Mouse (Mus musculus) kidney, postnatal 0 days (tissue): Measurements from ENCODE around the gene Gmppb. TPM values are rescaled to one million over a fixed set of nuclear protein-coding genes. Genes with fewer than 3 reads are reported as not detected.

Source experiments
- ATAC-seq: fragments of 200-750 bp; cut with Nextera tagmentation; replicated peaks from 2 replicates; pipeline ENCODE4 v1.8.0; 2017; ENCODE audit warnings: low read depth, moderate number of reproducible peaks, moderate TSS enrichment, moderate library complexity; ENCODE audit not compliant: low FRiP score
- DNase-seq: peaks from one replicate; pipeline ENCODE4 v3.0.0-alpha.2; 2016; ENCODE audit warnings: low spot score
- H3K27ac ChIP-seq: fragments of 300-500 bp; sonication (generic); 2 replicates; pipeline ENCODE4 v1.5.1; 2014; ENCODE audit warnings: mild to moderate bottlenecking
- H3K27me3 ChIP-seq: fragments of 300-500 bp; sonication (generic); 2 replicates; pipeline ENCODE4 v1.6.1; 2014; ENCODE audit warnings: low read length, mixed read lengths; ENCODE audit not compliant: insufficient read depth
- H3K36me3 ChIP-seq: fragments of 300-500 bp; sonication (generic); 2 replicates; pipeline ENCODE4 v1.6.1; 2014; ENCODE audit warnings: low read length, mixed read lengths; ENCODE audit not compliant: insufficient read depth
- H3K4me1 ChIP-seq: fragments of 300-500 bp; sonication (generic); replicated peaks from 2 replicates; pipeline ENCODE4 v1.6.1; 2014; ENCODE audit warnings: antibody characterized with exemption, low read length, mixed read lengths; ENCODE audit not compliant: insufficient read depth
- H3K4me2 ChIP-seq: fragments of 300-500 bp; sonication (generic); 2 replicates; pipeline ENCODE4 v1.6.1; 2014; ENCODE audit warnings: mild to moderate bottlenecking, low read length, moderate library complexity, mixed read lengths
- H3K4me3 ChIP-seq: fragments of 300-500 bp; sonication (generic); replicated peaks from 2 replicates; pipeline ENCODE4 v1.5.1; 2014; ENCODE audit warnings: low read depth, low read length
- H3K9ac ChIP-seq: fragments of 300-500 bp; sonication (generic); 2 replicates; pipeline ENCODE4 v1.6.1; 2014; ENCODE audit warnings: low read depth, low read length
- H3K9me3 ChIP-seq: fragments of 300-500 bp; sonication (generic); replicated peaks from 2 replicates; pipeline ENCODE4 v1.6.1; 2016; ENCODE audit warnings: low read length, inconsistent platforms, mixed read lengths
- CTCF ChIP-seq: IDR thresholded peaks from 2 replicates; pipeline ENCODE4 v1.5.1; 2016; ENCODE audit warnings: antibody characterized with exemption, low read depth, mild to moderate bottlenecking, moderate library complexity
- WGBS: fragments of 180-500 bp; shearing (Covaris S2); extraction: QIAGEN DNeasy Blood & Tissue Kit; methylation state at CpG from one replicate; pipeline ENCODE4 v1.1.7; 2014; 5-methylcytosine and 5-hydroxymethylcytosine counted together
- polyA plus RNA-seq: library from polyadenylated mRNA; unstranded; fragments of >200 nt; fragmentation: Nextera tagmentation; extraction: Ambion mirVana; gene quantifications from 2 replicates; pipeline ENCODE4 v1.2.1, GENCODE M21; 2015

Gmppb gene
- polyA plus RNA-seq, 1 experiment from 2014 or later = 23.2 TPM

- Histone ChIP-seq H3K9me3 (no peaks in the 10 kb centered on the region), H3K4me1 (no peaks in the 10 kb centered on the region), H3K4me2 (no peak overlapping the region), H3K27me3 (no peaks in the 10 kb centered on the region), H3K27ac (no peak overlapping the region), H3K36me3 (peaks cover 14% of the 10 kb centered on the region; the same call in 1 of the 2 replicates), H3K9ac (no peak overlapping the region), H3K4me3 (no peak overlapping the region)
- DNase-seq (no peak), ATAC-seq (no peak)
- TF ChIP-seq CTCF = no peak
- WGBS = 92% methylated on average over 4 of the region's 4 CpGs
Observed at GRCm38 (mm10) chr9:108071801-108072200, 22.8 kb downstream of the Gmppb start.

DNA sequence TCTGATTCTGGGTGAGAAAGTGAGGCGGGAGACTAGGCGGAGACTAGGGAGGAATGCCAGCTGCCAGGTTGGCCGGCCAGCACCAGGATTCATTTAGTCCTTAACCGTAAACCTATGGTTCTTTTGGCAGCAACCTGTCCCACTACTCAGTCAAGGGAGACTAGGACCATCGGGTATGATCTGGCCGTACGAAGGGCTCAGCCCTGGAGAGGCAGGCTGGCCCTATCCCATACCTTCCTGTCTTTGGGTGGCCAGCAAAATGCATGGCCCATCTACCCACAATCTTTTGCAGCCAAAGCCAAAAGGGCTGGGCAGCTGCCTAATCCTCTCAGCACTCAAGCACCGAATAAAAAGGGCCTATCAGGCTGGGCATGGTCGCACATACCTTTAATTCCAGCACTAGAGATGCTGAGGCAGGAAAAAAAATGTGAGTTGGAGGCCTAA is 23.5 kb downstream of the Gmppb start:
- H3K27me3 ChIP-seq = no peaks in the 10 kb centered on the region
- no peaks in the 10 kb centered on the region for H3K4me1 ChIP-seq
- WGBS = 75% methylated on average over 9 of the region's 9 CpGs
- no peak overlapping the region for H3K4me2 ChIP-seq
- H3K27ac ChIP-seq = no peak overlapping the region
- H3K9me3 ChIP-seq = no peaks in the 10 kb centered on the region
- no peak for TF ChIP-seq CTCF
- H3K9ac ChIP-seq = no peak overlapping the region
- H3K36me3 ChIP-seq = peaks cover 14% of the 10 kb centered on the region; the same call in 1 of the 2 replicates
- DNase-seq (no peak), ATAC-seq (no peak)
- H3K4me3 ChIP-seq = no peak overlapping the region

GRCm38 (mm10) chr9:108073141-108073930 is 24.3 kb downstream of the Gmppb start:
- no peak for TF ChIP-seq CTCF
- ATAC-seq = no peak
- no peaks in the 10 kb centered on the region for H3K27me3 ChIP-seq
- no peak overlapping the region for H3K4me2 ChIP-seq
- no peak overlapping the region for H3K27ac ChIP-seq
- H3K9me3 ChIP-seq = no peaks in the 10 kb centered on the region
- no peak overlapping the region for H3K4me3 ChIP-seq
- peaks cover 14% of the 10 kb centered on the region; the same call in 1 of the 2 replicates for H3K36me3 ChIP-seq
- WGBS = 55% methylated on average over 7 of the region's 7 CpGs
- H3K9ac ChIP-seq = peak overlapping the region; percentile 13; the same call in 1 of the 2 replicates
- DNase-seq = no peak
- H3K4me1 ChIP-seq = 0 out of 2 replicates have a peak, but pooled peaks cover 5% of the 10 kb centered on the region

DNA sequence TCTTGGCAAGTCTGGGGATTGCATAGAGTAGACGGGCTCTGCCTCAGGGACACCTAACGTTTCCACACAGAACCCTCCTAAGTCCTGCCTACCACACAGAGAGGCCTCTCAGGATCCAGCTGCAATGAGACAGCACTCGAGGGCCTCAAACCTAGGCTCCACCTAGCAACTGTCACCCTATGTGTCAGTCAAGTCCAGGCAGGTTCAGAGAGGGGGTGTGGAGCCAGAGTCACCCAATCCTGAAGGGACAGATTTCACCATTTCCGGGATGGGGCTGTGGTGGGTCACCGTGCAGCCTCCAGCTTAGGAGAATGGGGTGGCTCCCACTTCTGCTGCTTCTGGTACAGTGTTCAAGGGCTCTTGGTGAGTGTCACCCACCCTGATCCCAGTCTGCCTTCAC is 31.1 kb downstream of the Gmppb start, which contains the start of gene Mst1:
Mst1 (plus strand) TSS at position 269 of the 400 bp plus-strand sequence.
- H3K9me3 ChIP-seq = no peaks in the 10 kb centered on the region
- no peak for ATAC-seq

DNA sequence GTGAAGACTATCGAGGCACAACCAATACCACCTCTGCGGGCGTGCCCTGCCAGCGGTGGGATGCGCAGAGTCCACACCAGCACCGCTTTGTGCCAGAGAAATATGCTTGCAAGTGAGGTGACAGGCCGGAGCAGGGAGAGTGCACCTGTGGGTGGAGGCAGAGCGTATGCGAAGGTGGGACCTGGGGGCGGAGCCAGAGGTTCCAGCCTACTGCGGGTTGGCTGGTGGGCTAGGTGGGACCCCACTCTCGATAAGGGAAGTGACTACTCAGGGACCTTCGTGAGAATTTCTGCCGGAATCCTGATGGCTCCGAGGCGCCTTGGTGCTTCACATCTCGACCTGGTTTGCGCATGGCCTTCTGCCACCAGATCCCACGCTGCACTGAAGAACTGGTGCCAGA is 33.5 kb downstream of the Gmppb start:
- ATAC-seq = no peak
- Histone ChIP-seq H3K9me3 (no peaks in the 10 kb centered on the region), H3K4me3 (no peak overlapping the region; the same call in 1 of the 2 replicates), H3K4me2 (peak overlapping the region; percentile 32), H3K36me3 (peaks cover 24% of the 10 kb centered on the region), H3K4me1 (0 out of 2 replicates have a peak, but pooled peaks cover 9% of the 10 kb centered on the region), H3K27ac (no peak overlapping the region), H3K9ac (no peak overlapping the region), H3K27me3 (no peaks in the 10 kb centered on the region)
- no peak for DNase-seq
- no peak for TF ChIP-seq CTCF
- WGBS = 2% methylated on average over 19 of the region's 19 CpGs

More for the DNA sequence above, 31.1 kb downstream of the Gmppb start, which contains the start of gene Mst1:
- Histone ChIP-seq H3K9ac (peak within 1 kb of the TSS; percentile 86), H3K4me2 (peak within 1 kb of the TSS; percentile 92), H3K27me3 (no peaks in the 10 kb centered on the region), H3K4me1 (0 out of 2 replicates have a peak, but pooled peaks cover 9% of the 10 kb centered on the region), H3K27ac (peak within 1 kb of the TSS; percentile 60; the same call in 1 of the 2 replicates), H3K36me3 (peaks cover 4% of the 10 kb centered on the region), H3K4me3 (peak within 1 kb of the TSS; percentile 60)
- TF ChIP-seq CTCF = no peak
- WGBS = 82% methylated on average over 5 of the region's 5 CpGs
- no peak for DNase-seq

DNA sequence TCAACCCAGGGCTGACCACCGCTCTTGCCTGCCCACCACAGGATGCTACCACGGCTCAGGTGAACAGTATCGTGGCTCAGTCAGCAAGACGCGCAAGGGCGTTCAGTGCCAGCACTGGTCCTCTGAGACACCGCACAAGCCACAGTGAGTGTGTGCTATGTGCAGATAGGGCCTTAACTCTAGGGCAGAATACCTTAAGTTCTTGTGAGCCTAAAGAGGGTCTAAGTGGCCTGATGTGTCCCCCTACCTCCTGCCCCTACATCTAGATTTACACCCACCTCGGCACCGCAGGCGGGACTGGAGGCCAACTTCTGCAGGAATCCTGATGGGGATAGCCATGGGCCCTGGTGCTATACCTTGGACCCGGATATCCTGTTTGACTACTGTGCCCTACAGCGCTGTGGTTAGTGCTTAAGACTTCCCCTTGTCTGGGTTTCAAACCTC is 34.0 kb downstream of the Gmppb start, which contains the start of gene Rnf123:
Rnf123 (minus strand) TSS at position 359 of the 444 bp plus-strand sequence.
- no peak within 1 kb of the TSS; the same call in 1 of the 2 replicates for H3K4me3 ChIP-seq
- DNase-seq (no peak), ATAC-seq (no peak)

More for the DNA sequence above, 34.0 kb downstream of the Gmppb start, which contains the start of gene Rnf123:
- Histone ChIP-seq H3K4me2 (peak within 1 kb of the TSS; percentile 32), H3K9ac (no peak within 1 kb of the TSS), H3K27me3 (no peaks in the 10 kb centered on the region), H3K36me3 (peaks cover 28% of the 10 kb centered on the region), H3K27ac (no peak within 1 kb of the TSS), H3K9me3 (no peaks in the 10 kb centered on the region), H3K4me1 (0 out of 2 replicates have a peak, but pooled peaks cover 7% of the 10 kb centered on the region)
- WGBS = 24% methylated on average over 12 of the region's 12 CpGs
- no peak for TF ChIP-seq CTCF
